Mouse (Mus musculus) heart, embryonic 13.5 days (tissue): ENCODE measurements around the gene Etv5. TPM values are rescaled to one million over a fixed set of nuclear protein-coding genes. Genes with fewer than 3 reads are reported as not detected.

ENCODE experiments used
- ATAC-seq: fragments of 200-750 bp; cut with Nextera tagmentation; 2 replicates; pipeline ENCODE4 v1.8.0; 2017; ENCODE audit warnings: moderate TSS enrichment; ENCODE audit not compliant: insufficient number of reproducible peaks, low FRiP score, low TSS enrichment; ENCODE audit errors: extremely low read depth
- H3K27ac ChIP-seq: fragments of 300-500 bp; sonication (generic); replicated peaks from 2 replicates; pipeline ENCODE4 v1.5.1; 2015; ENCODE audit warnings: moderate library complexity, mild to moderate bottlenecking, inconsistent platforms
- H3K27me3 ChIP-seq: fragments of 300-500 bp; sonication (generic); replicated peaks from 2 replicates; pipeline ENCODE4 v1.6.1; 2015; ENCODE audit warnings: mild to moderate bottlenecking, inconsistent platforms
- H3K36me3 ChIP-seq: fragments of 300-500 bp; sonication (generic); 2 replicates; pipeline ENCODE4 v1.6.1; 2015; ENCODE audit warnings: mild to moderate bottlenecking, inconsistent platforms
- H3K4me1 ChIP-seq: fragments of 300-500 bp; sonication (generic); 2 replicates; pipeline ENCODE4 v1.6.1; 2015; ENCODE audit warnings: inconsistent platforms
- H3K4me2 ChIP-seq: fragments of 300-500 bp; sonication (generic); 2 replicates; pipeline ENCODE4 v1.6.1; 2015; ENCODE audit warnings: inconsistent platforms, mild to moderate bottlenecking, moderate library complexity
- H3K4me3 ChIP-seq: fragments of 300-500 bp; sonication (generic); 2 replicates; pipeline ENCODE4 v1.5.1; 2015; ENCODE audit warnings: moderate library complexity, mild to moderate bottlenecking, inconsistent platforms
- H3K9ac ChIP-seq: fragments of 300-500 bp; sonication (generic); 2 replicates; pipeline ENCODE4 v1.6.1; 2015; ENCODE audit warnings: inconsistent platforms, mild to moderate bottlenecking, moderate library complexity
- H3K9me3 ChIP-seq: fragments of 300-500 bp; sonication (generic); 2 replicates; pipeline ENCODE4 v1.6.1; 2016; ENCODE audit warnings: inconsistent platforms
- WGBS: fragments of 180-500 bp; shearing (Covaris S2); methylation state at CpG from one replicate; pipeline ENCODE4 v1.1.7; 2015; ENCODE audit warnings: mixed read lengths; 5-methylcytosine and 5-hydroxymethylcytosine counted together
- polyA plus RNA-seq: library from polyadenylated mRNA; unstranded; fragments of >200 nt; fragmentation: Nextera tagmentation; extraction: Ambion mirVana; gene quantifications from 2 replicates; pipeline ENCODE4 v1.2.1, GENCODE M21; 2015

The Etv5 gene
- polyA plus RNA-seq, 1 experiment from 2014 or later = 25.1 TPM

DNA sequence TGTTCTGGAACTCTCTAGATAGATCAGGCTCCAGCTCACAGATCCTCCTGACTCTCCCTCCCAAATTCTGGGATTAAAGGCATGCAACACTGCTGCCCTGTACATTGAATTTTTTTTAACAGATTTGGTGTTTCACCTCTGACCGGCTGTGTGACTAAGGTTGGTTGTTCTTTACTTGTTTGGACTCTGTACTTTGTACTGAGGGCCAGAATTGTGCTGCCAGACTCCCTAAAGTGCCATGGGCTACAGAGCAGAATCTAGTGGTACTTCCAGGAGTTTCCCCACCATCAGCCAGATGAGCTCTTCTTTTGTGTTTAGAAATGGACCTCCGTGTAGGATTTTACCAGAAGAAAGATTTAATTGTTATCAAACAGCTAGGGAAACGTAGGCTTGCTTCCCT is 103.7 kb downstream of the Etv5 start:
- ATAC-seq = no peak
- no peaks in the 10 kb centered on the region for H3K4me1 ChIP-seq
- H3K27me3 ChIP-seq = no peaks in the 10 kb centered on the region
- peaks cover 17% of the 10 kb centered on the region for H3K9me3 ChIP-seq
- WGBS = 66% methylated on average over 3 of the region's 3 CpGs
- no peak overlapping the region for H3K4me2 ChIP-seq
- no peak overlapping the region for H3K4me3 ChIP-seq
- H3K36me3 ChIP-seq = no peaks in the 10 kb centered on the region
- H3K9ac ChIP-seq = no peak overlapping the region
- H3K27ac ChIP-seq = no peak overlapping the region

Other genes with a start within 250 kb of the Etv5 start
- gene Tra2b, start 173.7 kb downstream of the Etv5 start, polyA plus RNA-seq = 189 and 217 TPM in 2 replicates
- gene Dgkg, start 217.5 kb upstream of the Etv5 start, polyA plus RNA-seq = 0.43 and 0.62 TPM in 2 replicates